Mouse (Mus musculus): ENCODE measurements around the gene Ywhab.

The Ywhab gene

DNA sequence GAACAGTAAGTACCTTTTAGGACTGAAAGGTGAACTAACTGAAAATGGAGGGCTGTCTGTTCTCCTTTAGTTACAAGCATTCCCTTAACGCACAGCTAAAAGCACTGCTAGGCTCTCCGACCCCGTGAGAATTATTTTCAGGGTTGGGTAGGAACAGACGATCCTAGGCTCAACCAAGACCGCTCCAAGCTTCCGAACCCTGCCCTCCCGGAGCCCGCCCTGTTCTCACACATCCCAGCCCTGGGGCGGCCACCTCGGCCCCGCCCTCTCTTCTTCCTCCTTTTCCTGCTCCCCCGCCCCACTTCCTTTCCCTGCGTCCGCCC is at the start of gene Ywhab:
Gene Ywhab (plus strand): TSS at position 307 of the 323 bp plus-strand sequence.
- DNase-seq (ENCODE audit: low read depth, low spot score), result no peak

DNA sequence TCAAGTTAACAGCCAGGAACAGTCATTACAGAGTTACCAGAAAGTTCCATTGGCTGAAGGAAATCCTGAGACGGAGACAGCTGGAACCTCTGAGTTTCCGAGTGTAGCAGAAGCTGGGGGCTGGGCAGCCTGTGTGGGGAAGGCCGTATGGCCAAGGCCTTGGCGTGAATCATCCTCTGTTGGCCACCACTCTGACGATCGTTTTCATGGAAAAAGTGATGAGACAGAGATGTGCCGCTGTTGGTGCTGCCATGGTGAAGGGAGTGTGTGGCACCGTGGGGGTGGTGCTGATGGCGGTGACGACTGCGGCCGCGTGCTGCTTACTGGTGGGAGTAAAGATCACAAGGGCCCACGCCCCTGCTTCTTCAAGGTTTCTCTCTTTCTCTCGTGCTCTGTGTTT is 48.5 kb upstream of the Ywhab start:
- no peak for DNase-seq (ENCODE audit: low read depth, low spot score)

DNA sequence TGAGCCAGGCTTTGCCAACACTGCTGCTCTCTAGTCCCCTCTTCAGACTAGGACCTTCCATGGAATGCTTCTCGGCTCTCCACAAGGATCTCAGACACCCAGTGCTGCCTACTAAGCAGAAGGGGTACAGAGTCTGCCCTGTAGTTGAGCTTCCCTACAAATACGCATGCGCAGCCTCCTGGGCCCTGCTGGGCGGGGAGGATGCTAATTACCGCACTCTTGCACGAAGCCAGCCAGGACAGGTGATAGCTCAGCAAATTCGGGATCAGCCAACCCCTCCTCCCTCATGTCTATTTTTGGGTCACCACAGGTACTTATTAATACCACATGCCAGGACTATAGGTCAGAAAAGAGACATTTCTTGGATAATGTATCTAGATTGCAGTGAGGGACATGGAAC is 46.8 kb upstream of the Ywhab start:
- DNase-seq (ENCODE audit: low read depth, low spot score), result peak; percentile 19

DNA sequence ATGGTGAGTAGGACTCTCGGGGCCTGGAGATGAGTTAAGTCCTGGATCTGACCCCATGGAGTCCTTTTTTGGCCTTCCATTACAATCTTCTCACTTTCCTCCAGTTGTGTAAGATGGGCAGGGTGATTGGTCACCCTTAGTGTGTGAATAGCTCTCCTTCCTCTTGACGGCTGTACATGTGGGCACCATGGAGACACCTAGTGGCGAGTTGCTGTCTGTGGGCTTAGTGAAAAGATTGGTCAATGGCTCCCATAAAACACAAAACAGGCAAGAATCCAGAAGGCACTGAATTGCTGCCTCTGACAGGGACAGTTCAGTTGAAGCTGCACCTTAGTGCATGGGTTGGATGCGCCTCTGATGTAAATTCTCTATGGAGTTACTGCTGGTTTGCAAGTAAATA is 43.0 kb upstream of the Ywhab start:
- DNase-seq (ENCODE audit: low read depth, low spot score), result peak; percentile 58

DNA sequence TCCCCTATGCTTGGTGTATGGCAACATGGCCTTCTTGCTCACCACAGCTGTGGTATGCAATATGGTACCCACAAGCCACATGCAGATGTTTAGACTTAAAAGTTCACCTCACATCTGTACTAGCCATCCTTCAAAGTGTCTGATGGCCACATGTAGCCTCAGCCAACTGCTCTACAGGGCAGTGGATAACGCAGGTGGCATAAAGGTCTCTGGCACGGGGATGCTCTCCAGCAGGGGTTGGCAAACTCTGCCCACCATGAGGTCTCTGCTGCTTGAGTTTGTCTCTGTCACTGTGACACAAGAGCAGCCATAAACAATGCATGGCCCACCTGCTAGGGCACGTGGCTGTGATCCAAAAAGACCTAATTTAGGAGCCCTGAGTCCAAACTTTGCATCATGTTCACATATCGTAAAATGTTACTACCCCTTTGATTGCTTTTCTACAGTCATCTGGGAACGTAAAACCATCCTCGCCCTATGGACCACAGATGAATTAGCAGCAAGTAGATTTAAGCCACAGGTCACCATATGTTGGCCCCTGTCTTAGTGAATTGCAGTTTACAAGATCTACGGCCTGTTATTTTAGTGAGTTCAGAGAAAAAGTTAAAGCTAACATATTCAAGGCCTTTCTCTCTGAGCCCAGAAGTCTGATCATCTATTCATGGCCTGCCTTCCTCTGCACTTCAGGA is 41.0 kb upstream of the Ywhab start:
- DNase-seq (ENCODE audit: low read depth, low spot score), result no peak

DNA sequence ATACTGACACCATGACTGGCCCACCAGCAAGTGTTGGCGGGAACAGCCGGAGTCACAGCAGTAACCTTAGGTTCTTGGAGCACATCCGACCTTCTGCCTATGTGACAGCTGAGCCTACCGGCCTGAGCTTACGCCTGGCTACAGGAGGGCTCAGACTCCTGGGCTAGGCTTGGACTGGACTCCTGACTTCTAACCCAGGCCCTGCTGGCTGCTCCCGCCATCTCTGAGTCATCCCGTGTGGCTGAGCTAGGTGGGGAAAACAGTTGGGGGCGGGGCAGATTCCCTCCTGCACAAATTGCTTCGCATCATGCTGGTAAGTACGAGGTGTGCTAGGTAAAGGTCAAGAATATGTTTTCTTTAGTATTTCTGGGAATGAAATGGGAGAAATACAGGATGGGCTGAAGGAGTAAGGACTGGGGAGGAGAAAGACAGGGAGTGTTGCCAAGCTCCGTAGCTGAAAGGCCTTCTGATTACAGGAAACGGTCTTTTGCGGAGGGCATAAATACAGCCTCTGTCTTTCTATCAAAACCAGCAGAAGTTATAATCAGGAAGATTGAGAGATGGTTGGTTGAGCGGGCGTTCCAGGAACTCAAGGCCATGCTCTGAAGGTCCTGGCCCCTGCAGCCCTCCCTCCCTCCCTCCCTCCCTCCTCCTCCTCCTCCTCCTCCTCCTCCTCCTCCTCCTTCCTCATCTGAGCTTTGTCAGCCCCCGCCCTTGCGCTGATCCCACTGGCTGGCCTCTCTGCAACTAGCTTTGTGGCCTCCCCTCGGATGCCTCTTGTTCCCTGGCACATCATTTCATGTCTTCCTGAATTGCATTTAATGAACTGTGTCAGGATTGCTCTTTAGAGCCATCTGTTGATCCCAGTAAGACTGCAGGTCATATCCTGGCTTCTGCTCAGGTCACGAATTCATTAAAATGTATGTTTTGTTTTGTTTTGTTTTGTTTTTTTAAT is 29.9 kb upstream of the Ywhab start:
- peak; percentile 29 for DNase-seq (ENCODE audit: low read depth, low spot score)

DNA sequence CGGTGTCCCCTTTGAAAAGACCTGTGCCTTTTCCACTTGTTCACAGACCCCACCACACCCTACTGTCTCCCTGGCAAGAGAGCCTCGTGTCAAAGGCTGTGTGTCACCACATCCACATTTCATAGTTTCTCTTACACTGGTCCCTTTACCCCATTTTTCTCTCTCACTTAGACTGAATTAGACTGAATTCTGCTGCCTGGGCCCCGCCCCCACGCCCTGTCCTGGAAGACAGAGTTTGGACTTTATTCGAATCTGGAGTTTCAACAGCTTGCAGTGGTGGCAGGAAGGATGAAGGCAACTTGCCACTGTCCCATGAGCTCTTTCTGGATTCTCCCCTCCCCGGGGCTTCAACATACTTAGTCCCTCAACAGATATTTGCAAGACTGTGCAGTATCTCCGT is 29.1 kb upstream of the Ywhab start:
- DNase-seq (ENCODE audit: low read depth, low spot score), result no peak

DNA sequence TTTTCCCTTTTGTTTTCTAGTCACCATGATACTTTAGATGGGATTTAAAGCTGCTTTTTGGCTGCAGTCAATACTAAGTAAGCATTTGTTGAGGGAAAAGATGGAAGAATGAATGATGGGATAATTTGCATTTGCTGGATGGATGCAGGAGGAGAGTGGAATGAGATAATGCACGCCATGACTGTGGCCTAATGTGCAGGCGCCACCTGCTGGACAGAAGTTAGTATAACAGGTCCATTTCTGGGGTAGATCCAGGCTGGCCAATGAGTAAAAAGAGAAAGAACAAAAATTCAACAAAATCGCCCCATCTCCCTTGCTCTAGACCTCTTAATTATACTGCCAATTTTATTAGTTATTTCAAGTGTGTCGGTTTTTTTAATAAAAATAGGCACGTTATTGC is 26.2 kb upstream of the Ywhab start:
- peak; percentile 65 for DNase-seq (ENCODE audit: low read depth, low spot score)

DNA sequence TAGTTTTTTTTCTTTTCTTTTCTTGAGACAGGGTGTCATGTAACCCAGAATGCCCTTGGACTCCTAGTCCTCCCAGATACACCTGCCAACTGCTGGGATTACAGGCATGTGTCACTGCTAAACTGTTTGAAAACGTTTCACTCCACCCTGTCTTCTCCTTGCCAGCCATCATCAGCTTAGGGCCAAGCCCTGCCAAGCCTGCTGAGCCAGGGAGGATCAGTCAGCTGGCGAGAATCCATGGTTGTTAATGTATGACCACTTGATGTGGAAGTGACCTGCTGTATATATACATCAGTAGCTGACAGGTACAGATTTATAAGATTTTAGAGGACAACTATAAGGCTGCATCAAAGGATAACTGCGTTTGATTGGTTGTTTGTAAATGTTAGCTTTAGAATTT is 24.4 kb upstream of the Ywhab start:
- no peak for DNase-seq (ENCODE audit: low read depth, low spot score)

DNA sequence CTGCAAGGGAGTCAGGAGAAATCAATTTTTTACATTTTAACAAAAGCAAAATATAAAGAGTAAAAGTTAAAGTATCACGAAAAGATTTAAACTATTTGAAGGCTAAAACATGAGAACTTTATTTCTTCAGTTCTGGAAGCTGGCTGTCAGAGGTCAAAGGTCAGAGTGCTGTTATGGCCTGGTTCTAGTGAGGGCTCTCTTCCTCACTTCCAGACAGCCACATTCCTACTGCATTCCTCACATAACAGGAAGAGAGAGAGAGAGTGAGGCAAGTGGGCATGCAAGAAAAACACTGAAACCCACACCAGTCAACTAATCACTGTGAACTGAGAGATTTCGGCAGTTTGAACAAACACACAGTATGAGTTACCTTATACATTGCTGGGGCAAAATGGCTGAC is 20.7 kb upstream of the Ywhab start:
- DNase-seq (ENCODE audit: low read depth, low spot score), result no peak

DNA sequence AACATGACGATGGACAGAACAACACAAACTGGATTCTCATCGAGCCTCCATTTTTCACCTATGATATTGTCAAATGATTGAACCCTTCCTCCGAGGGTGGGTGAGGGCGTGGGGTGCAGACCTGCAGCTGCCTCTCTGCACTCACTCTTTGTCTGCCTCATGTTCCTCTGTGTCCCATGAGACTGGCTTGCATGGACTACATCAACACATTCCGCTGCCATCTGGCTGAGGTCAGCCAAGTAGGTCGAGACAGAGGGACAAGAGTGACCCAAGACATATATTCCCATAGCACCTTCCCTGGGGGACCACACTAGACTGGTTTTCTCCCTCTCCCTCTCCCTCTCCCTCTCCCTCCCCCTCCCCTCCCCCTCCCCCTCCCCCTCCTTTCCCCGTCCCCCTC is 18.3 kb upstream of the Ywhab start:
- DNase-seq (ENCODE audit: low read depth, low spot score), result no peak

DNA sequence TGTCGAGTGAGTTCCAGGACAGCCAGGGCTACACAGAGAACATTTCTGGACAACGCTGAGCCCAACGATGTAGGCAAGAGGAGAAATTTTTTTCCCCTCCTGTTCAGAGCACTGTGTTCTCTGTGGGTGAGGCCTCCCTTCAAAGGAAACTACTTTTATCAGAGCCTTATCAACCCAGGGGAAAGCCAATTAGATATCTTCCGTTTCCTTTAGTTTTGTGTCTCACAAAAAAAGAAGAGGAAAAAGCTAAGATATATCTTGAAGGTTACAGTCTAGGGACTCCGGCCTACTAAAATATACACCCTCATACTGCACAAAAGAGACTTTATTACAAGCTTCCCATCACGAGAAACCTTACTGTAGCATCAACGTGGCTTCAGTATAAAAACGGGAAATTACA is 7.5 kb upstream of the Ywhab start:
- no peak for DNase-seq (ENCODE audit: low read depth, low spot score)

DNA sequence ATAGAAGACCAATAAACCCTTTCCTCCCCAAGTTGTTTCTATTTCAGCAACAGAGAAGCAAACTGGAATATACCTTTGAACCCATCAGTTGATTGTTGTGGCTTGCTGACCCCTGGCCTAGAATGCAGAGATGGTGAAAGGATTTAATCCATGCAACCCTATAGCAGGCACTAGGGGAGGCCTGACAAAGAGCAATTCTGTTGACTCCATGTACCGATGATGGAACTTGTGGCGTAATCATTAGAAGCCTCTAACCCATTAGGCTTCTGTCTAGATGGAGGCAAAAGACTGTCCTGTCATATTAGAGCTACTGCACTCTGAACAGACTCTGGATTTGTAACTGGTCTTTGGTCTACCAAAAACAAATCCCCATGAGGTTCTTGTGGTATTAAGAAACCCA is 1.9 kb upstream of the Ywhab start:
- DNase-seq (ENCODE audit: low read depth, low spot score), result no peak

DNA sequence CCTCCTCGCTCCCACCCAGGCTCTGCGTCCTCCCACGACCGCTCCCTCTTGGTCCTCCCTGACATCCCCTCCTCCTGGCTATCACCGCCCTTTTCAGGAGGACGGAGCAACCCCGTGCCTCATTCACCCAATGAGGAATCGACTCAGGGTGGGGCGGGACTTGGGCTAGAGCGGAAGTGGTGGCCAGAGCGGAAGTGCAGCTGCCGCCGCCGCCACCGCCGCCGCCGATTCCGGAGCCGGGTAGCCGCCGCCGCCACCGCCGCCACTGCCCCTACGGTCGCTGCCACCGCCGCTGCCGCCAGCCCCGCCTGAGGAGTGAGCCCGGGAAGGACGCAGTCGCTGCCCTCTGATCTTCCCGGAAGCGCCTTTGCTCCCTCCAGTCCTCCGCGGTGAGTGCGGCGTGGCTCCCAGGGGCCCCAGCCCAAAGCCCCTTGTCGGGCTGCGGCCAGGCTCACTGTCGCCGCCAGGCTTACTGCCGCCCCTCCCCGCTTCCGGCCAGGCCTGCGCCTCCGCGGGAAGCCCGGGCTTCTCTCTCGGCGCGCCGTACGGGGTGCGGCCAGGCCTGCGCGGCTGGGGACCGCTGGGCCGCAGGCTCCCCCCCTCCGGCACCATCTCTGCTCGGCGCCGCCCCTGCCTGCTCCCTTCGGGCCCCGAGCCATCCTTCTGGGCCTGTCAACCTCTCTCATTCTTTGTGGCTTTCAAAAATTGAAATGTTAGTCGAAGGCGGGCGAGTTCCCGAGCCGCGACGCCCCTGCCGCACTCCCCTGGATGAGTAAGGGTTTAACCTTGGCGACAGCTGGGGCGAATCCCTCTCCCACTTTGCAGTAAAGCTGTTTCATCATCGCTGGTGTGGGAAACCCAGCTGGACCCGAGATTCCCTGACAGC is 460 bp downstream of the Ywhab start:
- DNase-seq (ENCODE audit: low read depth, low spot score), result peak; percentile 99

DNA sequence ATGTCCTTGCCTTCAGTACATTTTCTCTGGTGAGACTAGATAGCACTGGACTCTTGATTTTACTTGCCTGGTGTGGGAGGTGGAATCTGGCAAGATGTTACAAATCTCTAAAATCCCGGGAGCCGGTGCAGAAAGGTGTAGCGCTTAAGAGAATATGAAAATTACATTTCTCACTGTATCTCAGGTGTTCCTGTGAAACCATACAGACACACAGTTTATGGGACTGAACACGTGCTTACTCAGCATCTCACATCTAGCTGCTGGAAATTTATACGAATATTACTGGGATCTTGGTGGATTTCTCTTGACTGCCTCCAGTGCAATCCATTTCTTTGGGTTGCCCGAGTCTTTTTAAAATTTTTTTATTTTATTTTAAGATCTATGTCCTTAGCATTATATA is 1.5 kb downstream of the Ywhab start:
- DNase-seq (ENCODE audit: low read depth, low spot score), result no peak

DNA sequence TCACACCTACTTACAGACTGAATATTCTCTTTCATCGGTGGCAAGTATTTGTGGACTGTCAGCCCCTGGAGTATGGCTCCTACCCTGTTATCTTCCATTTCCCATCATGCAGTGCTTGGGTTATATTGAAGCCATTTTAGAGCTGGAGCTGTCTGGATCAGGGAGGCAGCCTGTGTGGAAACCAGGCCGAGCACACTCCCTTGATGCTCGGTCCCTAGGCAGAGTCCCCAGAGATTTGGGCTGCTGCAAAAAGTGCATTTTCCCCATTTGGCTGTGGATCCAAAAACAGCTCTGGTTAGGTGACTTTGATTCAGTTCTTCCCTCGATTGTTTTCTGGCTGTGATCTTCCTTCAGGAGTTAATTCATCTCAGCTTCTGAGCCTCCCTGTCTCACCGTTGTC is 2.1 kb downstream of the Ywhab start:
- no peak for DNase-seq (ENCODE audit: low read depth, low spot score)

DNA sequence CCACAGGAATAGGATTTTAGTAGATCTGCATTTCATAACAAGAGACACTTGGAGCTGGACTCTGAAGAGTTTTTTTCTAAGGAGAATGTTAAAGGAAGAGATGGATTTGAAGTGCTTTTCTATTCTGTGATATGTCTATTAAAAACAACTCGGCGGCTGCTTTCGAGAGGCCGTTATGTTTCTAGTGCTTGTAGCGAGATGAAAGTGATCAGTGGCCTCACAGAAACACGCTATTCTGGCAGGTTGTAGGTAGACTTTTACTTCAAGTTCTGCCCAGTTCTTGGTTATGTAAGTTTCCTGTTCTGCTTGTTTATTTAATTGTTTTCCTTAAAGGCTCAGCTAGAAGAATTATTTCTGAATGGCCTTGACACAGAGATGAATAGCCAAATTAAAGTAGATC is 4.2 kb downstream of the Ywhab start:
- DNase-seq (ENCODE audit: low read depth, low spot score), result no peak

DNA sequence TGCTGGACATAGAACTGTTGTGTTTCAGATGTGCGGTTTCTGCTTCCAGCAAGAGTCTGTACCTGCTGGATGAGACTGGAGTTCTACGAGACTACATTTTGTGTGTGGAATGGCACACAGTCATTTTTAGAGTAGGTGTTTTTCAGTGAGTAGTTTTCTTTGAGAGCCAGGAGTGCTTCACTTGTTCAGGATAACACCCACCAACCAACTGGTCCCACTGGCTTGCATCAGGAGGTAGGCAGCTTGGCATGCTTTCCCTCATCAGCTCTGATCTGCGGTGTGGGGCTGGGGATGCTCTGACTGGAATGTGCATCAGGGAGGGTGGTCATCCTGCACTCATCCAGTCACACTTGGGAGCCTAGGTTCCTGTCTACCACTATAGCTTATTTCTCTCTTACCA is 7.9 kb downstream of the Ywhab start:
- DNase-seq (ENCODE audit: low read depth, low spot score), result no peak

DNA sequence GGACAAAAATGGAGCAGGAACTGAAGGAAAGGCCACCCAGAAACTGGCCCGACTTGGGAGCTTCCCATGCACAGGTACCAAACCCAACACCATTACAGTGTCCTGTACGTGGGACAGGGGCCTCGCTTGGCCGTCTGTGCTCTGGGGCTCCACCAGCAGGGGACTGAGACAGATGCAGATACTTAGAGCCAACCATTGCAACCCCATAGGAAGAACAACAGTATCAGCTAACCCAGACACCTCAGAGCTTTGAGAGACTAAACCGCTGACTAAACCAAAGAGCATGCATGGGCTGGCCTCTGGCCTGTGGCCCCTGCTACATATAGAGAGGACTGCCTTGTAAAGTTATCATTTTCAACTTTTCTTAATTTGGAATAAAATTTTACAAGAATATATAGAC is 9.7 kb downstream of the Ywhab start:
- DNase-seq (ENCODE audit: low read depth, low spot score), result no peak

DNA sequence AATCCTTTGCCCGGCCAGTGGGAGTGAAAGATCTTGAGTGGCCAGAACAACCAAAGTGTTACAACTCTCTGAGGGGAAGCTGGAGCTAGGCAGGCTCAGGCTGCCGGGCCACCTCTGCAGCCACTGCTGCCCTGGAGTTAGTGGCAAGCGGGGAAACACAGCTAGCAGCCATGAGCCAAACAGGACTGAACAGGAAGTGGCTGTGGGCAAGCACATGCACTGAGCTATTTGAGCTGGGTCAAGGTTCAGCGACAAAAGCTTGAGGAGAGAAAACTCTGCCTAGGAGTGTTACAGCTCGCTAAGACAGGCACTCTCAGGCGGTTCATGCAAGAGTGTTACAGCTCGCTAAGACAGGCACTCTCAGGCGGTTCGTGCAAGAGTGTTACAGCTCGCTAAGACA is 12.2 kb downstream of the Ywhab start:
- peak; percentile 43 for DNase-seq (ENCODE audit: low read depth, low spot score)

DNA sequence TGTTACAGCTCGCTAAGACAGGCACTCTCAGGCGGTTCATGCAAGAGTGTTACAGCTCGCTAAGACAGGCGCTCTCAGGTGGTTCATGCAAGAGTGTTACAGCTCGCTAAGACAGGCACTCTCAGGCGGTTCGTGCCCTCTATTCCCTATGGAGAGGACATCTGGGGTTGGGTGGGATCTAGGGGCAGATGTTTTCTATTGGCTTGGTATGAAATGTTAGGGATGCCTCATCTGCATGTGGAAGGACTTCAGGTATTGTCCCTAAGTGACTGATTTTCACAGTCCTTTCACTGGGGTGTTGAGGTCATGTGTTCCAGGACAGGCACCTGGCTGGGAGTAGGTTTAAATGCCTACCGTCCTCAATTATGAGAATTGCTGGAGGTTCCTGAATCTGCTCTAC is 12.8 kb downstream of the Ywhab start:
- DNase-seq (ENCODE audit: low read depth, low spot score), result peak; percentile 59

DNA sequence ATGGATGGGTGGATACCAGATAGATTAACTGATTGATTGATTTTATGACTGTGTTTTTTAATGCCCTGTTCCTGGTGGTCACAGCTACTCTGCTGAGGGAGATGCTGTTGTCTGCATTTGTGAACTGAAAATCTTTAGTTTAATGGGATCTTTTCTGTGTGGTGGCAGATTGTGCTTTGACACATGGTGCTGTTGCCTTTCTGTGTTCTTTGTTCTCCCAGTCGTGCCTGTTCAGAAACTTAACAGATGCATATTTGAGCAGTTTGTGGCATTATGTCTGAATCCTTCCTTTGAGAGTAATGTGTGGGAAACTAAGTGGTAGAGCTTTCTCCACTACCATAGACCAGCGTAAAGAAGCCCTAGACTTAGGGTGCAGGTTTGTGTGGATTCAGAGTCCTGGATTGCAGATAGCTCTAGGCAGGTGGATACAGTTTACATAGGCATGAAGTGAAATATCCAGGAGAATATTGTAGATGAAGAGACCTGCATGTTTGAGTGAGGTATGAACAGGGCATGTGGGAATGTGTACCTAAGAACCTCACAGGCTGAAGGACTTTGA is 13.3 kb downstream of the Ywhab start:
- no peak for DNase-seq (ENCODE audit: low read depth, low spot score)

All from ZHBTc4 (cell line).